Mouse (Mus musculus) embryonic facial prominence, embryonic 11.5 days (tissue): ENCODE results near the gene Clk2. TPM values are rescaled to one million over a fixed set of nuclear protein-coding genes. Genes with fewer than 3 reads are reported as not detected.
A peak's percentile ranks its signal among the peaks of the same experiment; 100 is the strongest.

Experiments
- ATAC-seq: fragments of 200-750 bp; cut with Nextera tagmentation; replicated peaks from 2 replicates; pipeline ENCODE4 v1.8.0; 2017; ENCODE audit warnings: low read depth; ENCODE audit not compliant: insufficient number of reproducible peaks, low FRiP score, low TSS enrichment
- DNase-seq: peaks from one replicate; pipeline ENCODE4 v3.0.0-alpha.2; 2015; ENCODE audit warnings: low spot score
- H3K27ac ChIP-seq: fragments of 300-500 bp; sonication (generic); replicated peaks from 2 replicates; pipeline ENCODE4 v1.5.1; 2014; ENCODE audit warnings: mild to moderate bottlenecking, low read depth, low read length, control low read depth
- H3K27me3 ChIP-seq: fragments of 300-500 bp; sonication (generic); 2 replicates; pipeline ENCODE4 v1.6.1; 2014; ENCODE audit warnings: mild to moderate bottlenecking, low read length, moderate library complexity, mixed read lengths; ENCODE audit not compliant: control insufficient read depth, insufficient read depth
- H3K36me3 ChIP-seq: fragments of 300-500 bp; sonication (generic); replicated peaks from 2 replicates; pipeline ENCODE4 v1.6.1; 2014; ENCODE audit warnings: low read depth, mild to moderate bottlenecking, low read length, moderate library complexity, mixed read lengths; ENCODE audit not compliant: control insufficient read depth, insufficient read depth
- H3K4me1 ChIP-seq: fragments of 300-500 bp; sonication (generic); 2 replicates; pipeline ENCODE4 v1.6.1; 2014; ENCODE audit warnings: low read length, mixed read lengths; ENCODE audit not compliant: control insufficient read depth, insufficient read depth
- H3K4me2 ChIP-seq: fragments of 300-500 bp; sonication (generic); 2 replicates; pipeline ENCODE4 v1.6.1; 2014; ENCODE audit warnings: low read depth, mild to moderate bottlenecking, control low read depth, low read length, moderate library complexity
- H3K4me3 ChIP-seq: fragments of 300-500 bp; sonication (generic); 2 replicates; pipeline ENCODE4 v1.5.1; 2014; ENCODE audit warnings: low read depth, low read length, control low read depth
- H3K9ac ChIP-seq: fragments of 300-500 bp; sonication (generic); replicated peaks from 2 replicates; pipeline ENCODE4 v1.6.1; 2014; ENCODE audit warnings: mild to moderate bottlenecking, control low read depth, low read length
- H3K9me3 ChIP-seq: fragments of 300-500 bp; sonication (generic); replicated peaks from 2 replicates; pipeline ENCODE4 v1.6.1; 2016; ENCODE audit warnings: mild to moderate bottlenecking, low read length, inconsistent platforms, mixed read lengths; ENCODE audit not compliant: control insufficient read depth
- WGBS: fragments of 180-500 bp; shearing (Covaris S2); extraction: QIAGEN DNeasy Blood & Tissue Kit; methylation state at CpG from one replicate; pipeline ENCODE4 v1.1.7; 2014; 5-methylcytosine and 5-hydroxymethylcytosine counted together
- polyA plus RNA-seq: library from polyadenylated mRNA; unstranded; fragments of >200 nt; fragmentation: Nextera tagmentation; extraction: Ambion mirVana; gene quantifications from 2 replicates; pipeline ENCODE4 v1.2.1, GENCODE M21; 2014

Clk2 gene
- polyA plus RNA-seq, 1 experiment from 2014 or later, result 28.2 TPM

GRCm38 (mm10) chr3:89177242-89178106 is 12.9 kb downstream of the Clk2 start, which contains the start of gene Scamp3:
TSS of gene Scamp3 (plus strand) at chr3:89177473.
- no peaks in the 10 kb centered on the region for H3K27me3 ChIP-seq
- WGBS, result under 1% methylated on average over 43 of the region's 43 CpGs
- H3K4me3 ChIP-seq, result peak within 1 kb of the TSS; percentile 80

GRCm38 (mm10) chr3:89178107-89178385 is 13.5 kb downstream of the Clk2 start:
- peaks cover 26% of the 10 kb centered on the region for H3K36me3 ChIP-seq
- H3K9me3 ChIP-seq, result no peaks in the 10 kb centered on the region
- 8% methylated on average over 6 of the region's 6 CpGs for WGBS
- peak overlapping the region; percentile 70 for H3K4me2 ChIP-seq
- no peaks in the 10 kb centered on the region for H3K27me3 ChIP-seq
- H3K4me1 ChIP-seq, result peaks cover 3% of the 10 kb centered on the region; the same call in 1 of the 2 replicates
- DNase-seq (no peak), ATAC-seq (no peak)
- peak overlapping the region; percentile 80 for H3K4me3 ChIP-seq
- peak overlapping the region; percentile 7; the same call in 1 of the 2 replicates for H3K27ac ChIP-seq
- peak overlapping the region; percentile 80 for H3K9ac ChIP-seq

More at GRCm38 (mm10) chr3:89177242-89178106, 12.9 kb downstream of the Clk2 start, which contains the start of gene Scamp3:
- Histone ChIP-seq H3K9me3 (no peaks in the 10 kb centered on the region), H3K4me1 (peaks cover 3% of the 10 kb centered on the region; the same call in 1 of the 2 replicates), H3K36me3 (peaks cover 26% of the 10 kb centered on the region), H3K9ac (peak within 1 kb of the TSS; percentile 80), H3K27ac (peak within 1 kb of the TSS; percentile 7; the same call in 1 of the 2 replicates), H3K4me2 (peak within 1 kb of the TSS; percentile 70)
- ATAC-seq (peak; percentile 92), DNase-seq (peak; percentile 96)

DNA sequence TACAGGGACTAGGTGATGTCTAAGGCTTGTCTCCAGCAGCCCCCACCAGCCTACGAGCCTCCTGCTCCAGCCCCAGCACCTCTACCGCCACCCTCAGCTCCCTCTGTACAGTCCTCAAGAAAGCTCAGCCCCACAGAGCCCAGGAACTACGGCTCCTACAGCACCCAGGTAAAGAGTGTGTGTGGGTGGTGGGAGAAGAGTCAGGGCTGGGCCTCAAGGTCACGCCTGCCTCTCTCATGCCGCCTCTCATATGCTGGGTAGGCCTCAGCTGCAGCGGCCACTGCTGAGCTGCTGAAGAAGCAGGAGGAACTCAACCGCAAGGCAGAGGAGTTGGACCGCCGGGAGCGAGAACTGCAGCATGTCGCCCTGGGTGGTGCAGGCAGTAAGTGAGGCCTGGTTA is 14.5 kb downstream of the Clk2 start:
- WGBS, result 93% methylated on average over 11 of the region's 11 CpGs
- Histone ChIP-seq H3K9ac (no peak overlapping the region), H3K36me3 (peaks cover 19% of the 10 kb centered on the region), H3K4me2 (no peak overlapping the region; the same call in 1 of the 2 replicates), H3K4me3 (peak overlapping the region; percentile 80; the same call in 1 of the 2 replicates), H3K9me3 (no peaks in the 10 kb centered on the region), H3K27ac (no peak overlapping the region), H3K4me1 (peaks cover 5% of the 10 kb centered on the region; the same call in 1 of the 2 replicates), H3K27me3 (no peaks in the 10 kb centered on the region)
- ATAC-seq (no peak), DNase-seq (no peak)

GRCm38 (mm10) chr3:89181749-89182500 is 17.3 kb downstream of the Clk2 start:
- ATAC-seq, result no peak
- Histone ChIP-seq H3K27ac (no peak overlapping the region), H3K4me1 (peaks cover 9% of the 10 kb centered on the region), H3K9me3 (no peaks in the 10 kb centered on the region), H3K9ac (no peak overlapping the region), H3K4me2 (no peak overlapping the region), H3K4me3 (no peak overlapping the region), H3K36me3 (peaks cover 10% of the 10 kb centered on the region), H3K27me3 (no peaks in the 10 kb centered on the region)
- 94% methylated on average over 27 of the region's 27 CpGs for WGBS
- DNase-seq, result no peak

DNA sequence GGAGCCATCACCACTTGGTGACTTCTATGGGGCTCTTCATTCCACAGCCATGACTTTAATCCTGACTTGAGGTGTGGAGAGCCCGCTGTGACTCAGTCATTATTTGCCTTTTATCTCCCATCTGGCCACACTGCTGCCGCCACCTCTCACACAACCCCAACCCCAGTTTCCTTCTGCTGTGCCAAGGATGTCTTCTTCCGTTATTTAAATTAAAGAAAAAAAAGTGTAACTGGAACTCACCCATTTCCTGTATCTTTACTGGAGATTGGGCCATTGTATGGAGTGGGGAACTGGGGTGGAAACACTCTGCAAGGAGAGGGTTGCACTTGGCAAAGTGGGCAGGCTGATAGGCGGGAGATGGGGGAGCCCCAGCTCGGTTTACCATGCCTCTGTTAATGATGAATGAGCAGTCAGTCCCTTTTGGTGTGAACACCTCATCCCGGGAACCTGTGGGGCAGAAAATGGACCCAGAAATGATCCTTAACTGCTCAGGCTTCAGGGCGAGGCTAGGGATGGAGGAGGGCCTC is 18.0 kb downstream of the Clk2 start:
- peaks cover 9% of the 10 kb centered on the region for H3K4me1 ChIP-seq
- no peak overlapping the region for H3K4me2 ChIP-seq
- H3K27ac ChIP-seq, result no peak overlapping the region
- ATAC-seq (no peak), DNase-seq (no peak)
- H3K4me3 ChIP-seq, result no peak overlapping the region
- H3K27me3 ChIP-seq, result no peaks in the 10 kb centered on the region
- peaks cover 10% of the 10 kb centered on the region for H3K36me3 ChIP-seq
- WGBS, result 56% methylated on average over 7 of the region's 7 CpGs
- no peaks in the 10 kb centered on the region for H3K9me3 ChIP-seq
- no peak overlapping the region for H3K9ac ChIP-seq

GRCm38 (mm10) chr3:89183058-89183958 is 18.7 kb downstream of the Clk2 start, which contains the start of gene Fam189b:
TSS of gene Fam189b (plus strand) at chr3:89183143.
- Histone ChIP-seq H3K9ac (peak within 1 kb of the TSS; percentile 76), H3K27ac (peak within 1 kb of the TSS; percentile 36; the same call in 1 of the 2 replicates), H3K4me2 (peak within 1 kb of the TSS; percentile 86), H3K9me3 (no peaks in the 10 kb centered on the region), H3K4me3 (peak within 1 kb of the TSS; percentile 53), H3K36me3 (peaks cover 10% of the 10 kb centered on the region), H3K27me3 (no peaks in the 10 kb centered on the region), H3K4me1 (peaks cover 9% of the 10 kb centered on the region)
- DNase-seq (peak; percentile 91), ATAC-seq (peak; percentile 90)
- 6% methylated on average over 39 of the region's 39 CpGs for WGBS

DNA sequence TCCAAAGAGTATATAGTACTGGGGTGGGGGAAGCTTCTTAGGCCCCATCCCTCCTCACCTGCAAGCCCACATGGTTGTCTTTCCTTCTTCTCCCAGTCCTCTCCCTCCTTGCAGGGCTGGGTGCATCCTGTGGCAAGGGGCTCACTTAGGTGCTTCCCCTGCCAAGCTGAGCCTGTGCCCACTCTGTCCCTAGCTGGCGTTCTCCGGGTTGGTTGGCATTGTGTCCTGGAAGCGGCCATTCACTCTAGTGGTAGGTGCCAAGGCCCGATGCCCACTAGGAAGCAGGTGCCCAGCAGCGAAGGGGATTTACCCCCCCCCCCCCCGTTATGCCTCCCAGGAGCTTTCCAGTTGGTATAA is 19.3 kb downstream of the Clk2 start:
- H3K36me3 ChIP-seq, result peaks cover 10% of the 10 kb centered on the region
- peak overlapping the region; percentile 76 for H3K9ac ChIP-seq
- 88% methylated on average over 5 of the region's 6 CpGs for WGBS
- ATAC-seq, result no peak
- peaks cover 7% of the 10 kb centered on the region for H3K4me1 ChIP-seq
- no peaks in the 10 kb centered on the region for H3K9me3 ChIP-seq
- peak overlapping the region; percentile 53 for H3K4me3 ChIP-seq
- no peak overlapping the region for H3K27ac ChIP-seq
- DNase-seq, result no peak
- peak overlapping the region; percentile 86 for H3K4me2 ChIP-seq
- no peaks in the 10 kb centered on the region for H3K27me3 ChIP-seq
